Mouse (Mus musculus) liver, adult 2 months (tissue): ENCODE measurements around the gene Rnf130.

Source experiments
- CTCF ChIP-seq: fragments of 200-500 bp; IDR thresholded peaks from 2 replicates; pipeline ENCODE4 v1.5.1; 2011; ENCODE audit warnings: low read depth, low read length, control low read depth
- POLR2A ChIP-seq: fragments of 200-500 bp; IDR thresholded peaks from 2 replicates; pipeline ENCODE4 v1.6.1; 2011; ENCODE audit warnings: low read length, control low read depth; ENCODE audit not compliant: insufficient read depth; ENCODE audit errors: extremely low read depth

- no peak for TF ChIP-seq POLR2A
- no peak for TF ChIP-seq CTCF
These were observed 106.7 kb downstream of the Rnf130 start for GRCm38 (mm10) chr11:50131801-50132201.
